Mouse (Mus musculus) forebrain, embryonic 15.5 days (tissue): ENCODE results near the gene Kcnq1. TPM values are rescaled to one million over a fixed set of nuclear protein-coding genes. Genes with fewer than 3 reads are reported as not detected.

Source experiments
- ATAC-seq: fragments of 200-750 bp; cut with Nextera tagmentation; replicated peaks from 2 replicates; pipeline ENCODE4 v1.8.0; 2017; ENCODE audit warnings: mild to moderate bottlenecking, moderate TSS enrichment, moderate library complexity
- H3K27ac ChIP-seq: fragments of 300-500 bp; sonication (generic); replicated peaks from 2 replicates; pipeline ENCODE4 v1.5.1; 2015; ENCODE audit warnings: mild to moderate bottlenecking, inconsistent platforms
- H3K27me3 ChIP-seq: fragments of 300-500 bp; sonication (generic); 2 replicates; pipeline ENCODE4 v1.6.1; 2015; ENCODE audit warnings: inconsistent platforms
- H3K36me3 ChIP-seq: fragments of 300-500 bp; sonication (generic); 2 replicates; pipeline ENCODE4 v1.6.1; 2015; ENCODE audit warnings: mild to moderate bottlenecking, inconsistent platforms
- H3K4me1 ChIP-seq: fragments of 300-500 bp; sonication (generic); 2 replicates; pipeline ENCODE4 v1.6.1; 2015; ENCODE audit warnings: inconsistent platforms
- H3K4me2 ChIP-seq: fragments of 300-500 bp; sonication (generic); replicated peaks from 2 replicates; pipeline ENCODE4 v1.6.1; 2015; ENCODE audit warnings: mild to moderate bottlenecking, inconsistent platforms
- H3K4me3 ChIP-seq: fragments of 300-500 bp; sonication (generic); 2 replicates; pipeline ENCODE4 v1.5.1; 2015; ENCODE audit warnings: mild to moderate bottlenecking, inconsistent platforms
- H3K9ac ChIP-seq: fragments of 300-500 bp; sonication (generic); replicated peaks from 2 replicates; pipeline ENCODE4 v1.6.1; 2015; ENCODE audit warnings: mild to moderate bottlenecking, inconsistent platforms
- H3K9me3 ChIP-seq: fragments of 300-500 bp; sonication (generic); 2 replicates; pipeline ENCODE4 v1.6.1; 2016; ENCODE audit warnings: inconsistent platforms
- WGBS: fragments of 180-500 bp; shearing (Covaris S2); methylation state at CpG from one replicate; pipeline ENCODE4 v1.1.7; 2015; ENCODE audit warnings: mixed read lengths; 5-methylcytosine and 5-hydroxymethylcytosine counted together
- polyA plus RNA-seq: library from polyadenylated mRNA; unstranded; fragments of >200 nt; fragmentation: Nextera tagmentation; extraction: Ambion mirVana; gene quantifications from 2 replicates; pipeline ENCODE4 v1.2.1, GENCODE M21; 2015

The Kcnq1 gene
- polyA plus RNA-seq: 0.81 and 1.4 TPM in 2 replicates

DNA sequence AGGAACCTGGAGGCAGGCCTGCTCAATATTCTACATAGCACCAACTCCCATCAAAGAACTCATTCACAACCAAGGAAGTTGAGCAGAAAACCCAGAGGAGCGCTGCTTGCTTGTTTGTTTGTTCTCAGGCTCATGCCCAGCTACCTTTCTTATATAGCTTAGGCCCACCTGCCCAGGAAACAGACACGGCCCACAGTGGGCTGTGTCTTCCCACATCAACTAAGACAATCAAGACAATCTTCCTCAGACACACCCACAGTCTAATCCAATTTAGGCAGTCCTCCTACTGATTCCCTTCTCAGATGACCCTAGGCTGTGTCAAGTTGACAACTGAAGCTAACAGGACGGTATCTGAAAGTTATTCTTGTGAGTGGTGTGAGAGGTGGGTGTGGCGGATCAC, at the start of gene Kcnq1:
Gene Kcnq1, plus strand, starts transcription at position 301 of the 400 bp plus-strand sequence.
- H3K4me1 ChIP-seq: peaks cover 6% of the 10 kb centered on the region; the same call in 1 of the 2 replicates
- H3K4me3 ChIP-seq: peak within 1 kb of the TSS; percentile 25
- H3K36me3 ChIP-seq: no peaks in the 10 kb centered on the region
- no peaks in the 10 kb centered on the region for H3K9me3 ChIP-seq
- ATAC-seq: no peak
- WGBS: 73% methylated on average over 4 of the region's 4 CpGs
- H3K27ac ChIP-seq: no peak within 1 kb of the TSS
- H3K9ac ChIP-seq: no peak within 1 kb of the TSS
- H3K4me2 ChIP-seq: peak within 1 kb of the TSS; percentile 39
- peaks cover 37% of the 10 kb centered on the region for H3K27me3 ChIP-seq

DNA sequence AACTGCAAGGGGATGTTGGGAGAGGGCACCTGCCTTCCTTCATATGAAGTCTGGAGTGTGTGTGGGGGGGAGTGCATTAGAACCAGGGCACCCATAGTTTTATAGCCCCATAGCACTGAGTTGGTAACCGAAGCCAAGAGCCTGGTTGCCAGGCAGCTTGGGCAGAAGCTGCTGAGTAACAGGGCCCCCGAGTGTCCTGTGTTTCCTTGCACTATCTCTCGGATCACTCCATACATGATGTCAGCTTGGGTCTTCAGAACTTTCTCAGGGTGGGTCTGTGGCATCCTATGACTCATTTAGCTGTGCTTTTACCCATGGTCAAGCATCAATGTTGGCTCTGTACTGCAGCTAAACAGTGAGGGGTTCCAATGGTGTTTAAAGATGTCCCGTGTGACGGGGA, 49.1 kb upstream of the Kcnq1 start:
- Histone ChIP-seq H3K36me3 (no peaks in the 10 kb centered on the region), H3K9me3 (no peaks in the 10 kb centered on the region), H3K27me3 (no peaks in the 10 kb centered on the region), H3K4me1 (peaks cover 57% of the 10 kb centered on the region), H3K4me2 (no peak overlapping the region), H3K9ac (no peak overlapping the region), H3K27ac (no peak overlapping the region), H3K4me3 (no peak overlapping the region)
- WGBS: 89% methylated on average over 5 of the region's 5 CpGs
- no peak for ATAC-seq

DNA sequence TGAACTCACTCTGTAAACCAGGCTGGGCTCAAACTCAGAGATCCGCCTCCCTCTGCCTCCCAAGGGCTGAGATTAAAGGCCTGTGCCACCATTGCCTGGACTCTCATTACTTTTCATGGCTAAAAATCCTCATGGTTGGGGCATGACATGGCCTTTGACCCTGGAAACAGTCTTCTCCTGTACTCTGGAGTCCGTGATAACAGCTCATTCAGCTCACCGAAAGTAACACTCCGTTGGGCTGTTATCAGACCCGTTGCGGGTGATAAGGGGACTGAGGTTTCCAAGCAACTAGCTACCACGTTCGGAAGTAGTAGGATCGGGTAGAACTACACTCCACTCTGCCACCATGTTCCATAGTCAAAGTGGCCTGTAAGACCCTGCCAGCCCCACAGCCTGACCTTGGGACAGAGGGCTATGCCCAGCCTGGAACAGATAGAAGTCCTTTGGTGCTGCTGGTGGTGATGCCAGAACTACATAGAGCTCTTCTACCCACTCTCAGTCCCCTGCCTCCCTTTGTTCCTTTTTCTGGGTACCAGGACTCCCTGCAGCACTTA, 48.4 kb upstream of the Kcnq1 start:
- Histone ChIP-seq H3K4me3 (no peak overlapping the region), H3K4me1 (peaks cover 53% of the 10 kb centered on the region), H3K9ac (no peak overlapping the region), H3K27ac (no peak overlapping the region), H3K27me3 (no peaks in the 10 kb centered on the region), H3K4me2 (no peak overlapping the region), H3K36me3 (peaks cover 4% of the 10 kb centered on the region; the same call in 1 of the 2 replicates), H3K9me3 (no peaks in the 10 kb centered on the region)
- WGBS: 86% methylated on average over 9 of the region's 9 CpGs
- no peak for ATAC-seq

DNA sequence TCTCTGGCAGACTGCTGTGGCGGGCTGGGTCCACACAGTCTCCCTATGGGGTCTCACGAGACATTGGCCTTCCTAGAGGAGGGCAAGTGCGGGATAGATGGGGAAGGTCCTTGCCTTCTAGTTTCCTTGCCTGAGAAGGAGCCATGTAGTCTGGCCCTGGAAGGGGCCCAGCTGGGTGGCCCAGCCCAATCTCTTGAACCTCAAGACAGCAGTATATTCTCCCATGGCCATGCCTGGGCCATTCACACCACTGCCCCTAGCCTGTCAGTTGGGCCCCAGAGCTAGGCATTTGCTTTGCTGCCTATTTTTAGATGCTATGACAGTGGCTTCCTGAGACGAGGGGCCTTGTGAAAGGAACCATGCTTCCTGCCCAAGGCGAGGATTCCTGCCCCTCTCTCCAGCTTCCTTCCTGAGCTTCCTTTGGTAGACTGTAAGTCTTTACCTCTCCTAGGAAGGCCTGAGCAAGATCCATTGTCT, 47.9 kb upstream of the Kcnq1 start:
- H3K4me1 ChIP-seq: peaks cover 53% of the 10 kb centered on the region
- peaks cover 8% of the 10 kb centered on the region; the same call in 1 of the 2 replicates for H3K36me3 ChIP-seq
- no peak for ATAC-seq
- no peak overlapping the region for H3K4me3 ChIP-seq
- no peak overlapping the region for H3K9ac ChIP-seq
- 87% methylated on average over 5 of the region's 5 CpGs for WGBS
- no peaks in the 10 kb centered on the region for H3K27me3 ChIP-seq
- no peaks in the 10 kb centered on the region for H3K9me3 ChIP-seq
- H3K4me2 ChIP-seq: no peak overlapping the region
- peak overlapping the region; percentile 44; the same call in 1 of the 2 replicates for H3K27ac ChIP-seq

DNA sequence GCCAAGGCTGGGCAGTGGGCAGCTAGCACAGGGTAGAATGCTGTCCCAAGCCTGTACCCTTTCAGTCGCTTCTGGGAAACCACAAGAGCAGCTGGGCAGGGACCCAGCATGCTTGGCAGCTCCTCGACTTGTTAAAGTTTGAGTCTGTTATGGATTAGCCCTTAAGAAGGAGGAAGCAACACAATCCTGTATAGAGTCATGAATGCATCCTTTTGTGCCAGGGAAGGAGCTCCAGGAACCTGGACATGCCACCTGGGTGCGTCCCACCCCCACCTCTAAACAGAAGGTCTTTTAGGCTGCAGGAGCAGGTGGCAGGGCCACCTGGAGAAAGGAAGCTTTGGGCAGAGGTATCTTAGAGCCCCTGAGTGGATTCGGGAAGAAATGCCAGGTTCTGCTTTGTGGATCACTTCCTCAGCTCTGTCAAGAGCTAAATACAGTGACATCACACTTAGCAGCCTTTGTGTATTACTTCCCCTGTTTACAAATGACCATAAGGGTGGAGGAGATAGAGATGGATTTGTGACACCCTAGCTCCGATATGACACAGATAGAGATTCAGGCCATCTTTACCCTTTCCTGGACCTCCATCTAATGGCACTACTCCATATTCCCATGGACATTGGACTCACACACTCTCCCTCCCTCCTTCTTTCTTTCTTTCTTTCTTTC, 46.8 kb upstream of the Kcnq1 start:
- H3K4me1 ChIP-seq: peaks cover 43% of the 10 kb centered on the region
- H3K4me3 ChIP-seq: no peak overlapping the region
- WGBS: 71% methylated on average over 5 of the region's 5 CpGs
- H3K27me3 ChIP-seq: no peaks in the 10 kb centered on the region
- no peak overlapping the region for H3K9ac ChIP-seq
- peaks cover 17% of the 10 kb centered on the region for H3K36me3 ChIP-seq
- no peak for ATAC-seq
- no peak overlapping the region for H3K4me2 ChIP-seq
- H3K27ac ChIP-seq: peak overlapping the region; percentile 44
- no peaks in the 10 kb centered on the region for H3K9me3 ChIP-seq

DNA sequence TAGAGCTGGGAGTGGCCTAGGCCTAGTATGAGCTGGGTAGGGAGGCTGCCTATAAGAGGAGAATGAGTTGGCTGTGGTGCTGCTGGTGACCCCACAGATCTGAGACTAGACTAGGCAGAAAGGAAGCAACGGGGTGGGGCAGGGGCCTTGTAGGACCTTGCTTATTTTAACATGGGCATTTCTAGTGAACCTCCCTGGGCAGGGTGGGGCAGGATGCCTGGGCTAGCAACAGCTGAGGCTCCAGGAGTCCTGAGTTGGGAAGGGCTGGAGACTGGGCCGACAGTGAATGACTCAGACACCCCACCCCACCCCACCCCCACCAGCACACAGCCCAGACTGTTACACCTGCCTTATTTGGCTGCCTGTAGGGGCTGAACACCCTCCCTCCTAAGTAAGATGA, 43.5 kb upstream of the Kcnq1 start:
- Histone ChIP-seq H3K4me2 (no peak overlapping the region), H3K27ac (no peak overlapping the region), H3K4me1 (peaks cover 18% of the 10 kb centered on the region), H3K9ac (no peak overlapping the region), H3K36me3 (peaks cover 44% of the 10 kb centered on the region), H3K27me3 (no peaks in the 10 kb centered on the region), H3K9me3 (no peaks in the 10 kb centered on the region), H3K4me3 (no peak overlapping the region)
- no peak for ATAC-seq
- WGBS: 81% methylated on average over 2 of the region's 2 CpGs

DNA sequence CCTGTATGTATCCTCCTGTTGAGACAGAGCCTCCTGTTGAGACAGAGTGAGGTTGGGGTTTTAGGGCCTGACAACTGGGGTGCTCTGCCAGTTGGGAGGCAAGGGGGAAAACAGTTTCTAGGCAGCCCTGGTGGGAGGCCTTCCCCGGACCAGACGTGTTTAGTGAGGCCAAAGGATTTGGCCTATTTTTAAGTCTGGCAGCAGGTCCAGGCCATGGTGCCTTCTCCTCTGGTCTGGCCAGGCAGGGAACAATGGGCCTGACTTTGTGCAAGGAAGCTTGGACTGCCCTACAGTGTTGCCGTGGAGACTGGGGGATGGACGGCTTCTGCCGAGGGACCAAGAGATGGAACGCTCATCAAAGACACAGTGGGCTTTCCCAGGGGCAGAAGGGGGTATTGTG, 41.9 kb upstream of the Kcnq1 start:
- peaks cover 15% of the 10 kb centered on the region for H3K4me1 ChIP-seq
- no peak overlapping the region for H3K27ac ChIP-seq
- 56% methylated on average over 6 of the region's 6 CpGs for WGBS
- H3K9me3 ChIP-seq: no peaks in the 10 kb centered on the region
- ATAC-seq: no peak
- H3K4me2 ChIP-seq: no peak overlapping the region
- H3K9ac ChIP-seq: no peak overlapping the region
- H3K27me3 ChIP-seq: no peaks in the 10 kb centered on the region
- H3K36me3 ChIP-seq: peaks cover 47% of the 10 kb centered on the region
- H3K4me3 ChIP-seq: no peak overlapping the region

DNA sequence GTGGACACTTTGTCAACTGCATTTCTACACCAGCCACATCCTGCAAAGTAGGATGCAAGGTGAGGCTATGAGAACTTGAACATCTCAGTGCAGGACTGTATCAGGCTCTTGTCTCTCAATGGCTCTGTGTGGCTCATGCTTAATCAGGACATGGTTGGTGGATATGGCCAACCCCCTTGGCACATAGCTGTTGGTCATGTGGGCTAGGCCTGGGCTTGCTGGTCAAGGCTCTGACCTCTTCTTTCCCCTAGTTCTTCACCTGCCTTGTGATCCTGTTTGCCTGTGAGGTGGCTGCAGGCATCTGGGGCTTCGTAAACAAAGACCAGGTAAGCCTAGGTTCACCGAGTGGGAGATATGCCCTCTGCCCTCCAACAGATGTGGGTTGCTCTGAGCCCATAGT, 40.5 kb upstream of the Kcnq1 start:
- 96% methylated on average over 2 of the region's 2 CpGs for WGBS
- no peak overlapping the region for H3K27ac ChIP-seq
- H3K27me3 ChIP-seq: no peaks in the 10 kb centered on the region
- no peak overlapping the region for H3K9ac ChIP-seq
- no peak overlapping the region for H3K4me2 ChIP-seq
- H3K9me3 ChIP-seq: no peaks in the 10 kb centered on the region
- H3K4me1 ChIP-seq: peaks cover 20% of the 10 kb centered on the region
- no peak for ATAC-seq
- H3K36me3 ChIP-seq: peaks cover 47% of the 10 kb centered on the region
- no peak overlapping the region for H3K4me3 ChIP-seq

DNA sequence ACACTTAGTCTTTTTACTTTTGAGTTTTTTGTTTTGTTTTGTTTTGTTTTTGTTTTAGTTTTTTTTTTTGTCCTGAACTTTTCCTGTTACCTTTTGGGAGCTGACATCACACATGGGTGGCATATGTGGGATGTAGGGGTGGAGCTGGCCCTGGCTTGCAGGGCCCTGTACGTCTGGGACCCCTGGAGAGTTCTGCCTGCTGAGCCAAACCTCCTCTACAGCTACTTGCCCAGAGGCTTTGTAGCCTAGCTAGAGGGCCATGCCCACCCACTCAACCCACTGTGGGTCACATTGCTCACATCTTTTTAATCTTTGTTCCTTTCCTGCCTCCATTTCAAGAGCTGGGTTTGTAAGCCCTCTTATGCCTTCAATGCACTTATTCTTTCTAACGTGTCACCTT, 38.7 kb upstream of the Kcnq1 start:
- no peaks in the 10 kb centered on the region for H3K9me3 ChIP-seq
- no peak for ATAC-seq
- H3K9ac ChIP-seq: no peak overlapping the region
- peaks cover 25% of the 10 kb centered on the region for H3K4me1 ChIP-seq
- 77% methylated on average over 2 of the region's 2 CpGs for WGBS
- no peak overlapping the region for H3K4me2 ChIP-seq
- peaks cover 46% of the 10 kb centered on the region for H3K36me3 ChIP-seq
- H3K27me3 ChIP-seq: no peaks in the 10 kb centered on the region
- no peak overlapping the region for H3K4me3 ChIP-seq
- H3K27ac ChIP-seq: 0 out of 2 replicates have a peak overlapping the region, but pooled peaks have one; percentile 94

DNA sequence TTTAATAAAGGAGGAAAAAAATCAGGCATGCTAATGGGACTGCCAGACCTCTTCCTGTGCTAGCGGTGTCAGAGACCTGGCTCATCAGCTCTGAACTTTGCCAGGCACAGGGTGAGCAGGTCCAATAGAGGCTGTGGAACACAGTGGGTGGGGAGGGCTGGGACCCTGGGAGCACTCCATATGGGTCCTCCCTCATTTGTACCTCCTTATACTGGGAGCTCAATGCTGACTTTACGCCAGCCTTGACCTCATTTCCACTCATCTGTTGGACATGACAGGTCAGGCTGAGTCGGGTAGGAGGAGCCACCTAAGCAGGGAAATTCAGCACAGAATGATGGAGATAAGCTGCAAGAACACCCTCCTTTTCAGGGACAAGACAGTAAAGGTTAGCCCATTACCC, 38.3 kb upstream of the Kcnq1 start:
- H3K4me1 ChIP-seq: peaks cover 25% of the 10 kb centered on the region

DNA sequence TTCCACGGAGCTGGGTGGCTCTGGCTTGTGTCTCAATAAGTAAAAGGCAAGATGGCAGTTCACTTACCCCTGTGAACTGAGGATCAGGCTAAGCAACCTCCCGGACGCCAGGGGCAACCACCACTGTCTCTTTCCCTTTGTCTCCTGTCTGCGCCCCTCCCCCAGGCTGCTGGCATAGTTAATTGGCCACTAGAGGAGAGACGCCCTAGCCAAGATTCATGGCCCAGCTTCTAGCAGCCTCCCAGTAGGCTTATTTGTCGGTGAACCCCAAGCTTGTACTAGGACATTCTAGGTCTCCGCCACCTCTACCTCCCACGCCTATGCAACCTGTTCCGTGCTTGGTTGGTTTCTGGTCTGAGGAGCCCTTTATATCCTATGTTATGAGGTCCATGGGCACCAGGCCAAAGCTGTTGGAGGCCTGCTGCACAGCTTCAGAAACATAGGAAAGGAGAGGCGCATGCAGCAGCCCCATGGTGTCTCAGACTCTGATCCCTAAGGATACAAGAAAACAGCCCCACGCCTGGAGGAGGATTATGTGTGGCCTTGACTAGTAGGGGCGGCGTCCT, 37.8 kb upstream of the Kcnq1 start:
- ATAC-seq: no peak
- WGBS: 41% methylated on average over 13 of the region's 13 CpGs
- peak overlapping the region; percentile 94 for H3K27ac ChIP-seq

More for the DNA sequence above, 38.3 kb upstream of the Kcnq1 start:
- WGBS: 88% methylated on average over 3 of the region's 3 CpGs
- ATAC-seq: no peak
- Histone ChIP-seq H3K9me3 (no peaks in the 10 kb centered on the region), H3K9ac (0 out of 2 replicates have a peak overlapping the region, but pooled peaks have one; percentile 48), H3K36me3 (peaks cover 42% of the 10 kb centered on the region), H3K4me2 (peak overlapping the region; percentile 67), H3K27ac (peak overlapping the region; percentile 94), H3K4me3 (no peak overlapping the region; the same call in 1 of the 2 replicates), H3K27me3 (no peaks in the 10 kb centered on the region)

DNA sequence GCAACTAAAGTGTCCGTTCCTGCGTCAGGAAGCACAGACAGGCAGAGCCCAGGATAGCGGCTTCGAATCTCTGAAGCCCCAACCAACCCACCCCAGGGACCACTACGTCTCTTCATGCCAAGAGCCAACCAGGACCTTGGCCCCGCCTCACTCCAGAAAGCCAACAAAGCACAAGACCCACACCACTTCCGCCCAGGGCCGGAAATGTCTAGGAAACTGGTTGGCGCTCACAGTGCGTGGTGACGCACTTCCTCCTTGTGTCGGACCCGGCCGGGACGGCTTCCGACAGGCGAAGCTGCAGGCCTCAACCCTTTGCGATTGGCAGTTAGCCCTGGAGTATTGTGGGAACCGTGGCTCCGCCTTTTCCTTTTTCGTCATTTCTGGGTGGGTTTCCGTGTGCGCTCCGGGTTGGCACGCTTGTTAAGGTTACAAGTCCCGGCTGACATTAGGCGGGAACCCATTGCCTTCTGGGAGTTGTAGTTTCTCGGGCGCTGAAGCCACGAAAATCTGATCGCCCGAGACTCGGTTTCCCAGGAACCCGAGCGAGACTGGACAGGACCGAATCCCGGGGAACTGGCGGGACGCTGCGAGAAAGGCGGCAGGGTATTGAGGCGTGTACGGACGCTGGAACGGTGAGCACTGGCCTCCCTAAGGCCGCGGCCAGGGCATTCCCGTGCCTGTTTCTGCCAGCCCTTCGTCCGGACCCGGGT, 37.1 kb upstream of the Kcnq1 start, which contains the start of gene Tssc4:
Gene Tssc4, plus strand, starts transcription at position 368 of the 710 bp plus-strand sequence.
- H3K36me3 ChIP-seq: peaks cover 33% of the 10 kb centered on the region
- ATAC-seq: peak; percentile 98
- under 1% methylated on average over 51 of the region's 51 CpGs for WGBS
- peak within 1 kb of the TSS; percentile 82 for H3K9ac ChIP-seq
- peak within 1 kb of the TSS; percentile 94 for H3K27ac ChIP-seq
- H3K27me3 ChIP-seq: no peaks in the 10 kb centered on the region
- peaks cover 25% of the 10 kb centered on the region for H3K4me1 ChIP-seq
- H3K9me3 ChIP-seq: no peaks in the 10 kb centered on the region
- peak within 1 kb of the TSS; percentile 92 for H3K4me2 ChIP-seq
- peak within 1 kb of the TSS; percentile 80 for H3K4me3 ChIP-seq

More for the DNA sequence above, 37.8 kb upstream of the Kcnq1 start:
- peak overlapping the region; percentile 48 for H3K9ac ChIP-seq
- peaks cover 25% of the 10 kb centered on the region for H3K4me1 ChIP-seq
- H3K4me2 ChIP-seq: peak overlapping the region; percentile 67
- H3K9me3 ChIP-seq: no peaks in the 10 kb centered on the region
- peak overlapping the region; percentile 80 for H3K4me3 ChIP-seq
- H3K27me3 ChIP-seq: no peaks in the 10 kb centered on the region
- peaks cover 38% of the 10 kb centered on the region for H3K36me3 ChIP-seq
